Mouse (Mus musculus) erythroblast, embryonic 14.5 days (primary cell): Measurements from ENCODE around the gene Carmil2.

Experiments used
- GATA1 ChIP-seq: IDR thresholded peaks from 2 replicates; pipeline ENCODE4 v1.6.1; 2012; ENCODE audit warnings: low read length, inconsistent platforms, mixed read lengths
- TAL1 ChIP-seq: IDR thresholded peaks from 3 replicates; pipeline ENCODE4 v1.6.1; 2012; ENCODE audit warnings: low read length, inconsistent platforms, mixed read lengths

GRCm38 (mm10) chr8:105702731-105703415 is 16.8 kb downstream of the Carmil2 start:
- TF ChIP-seq TAL1 = no peak
- TF ChIP-seq GATA1 = no peak
